Mouse (Mus musculus): ENCODE results near the gene Acsl1.

The Acsl1 gene

DNA sequence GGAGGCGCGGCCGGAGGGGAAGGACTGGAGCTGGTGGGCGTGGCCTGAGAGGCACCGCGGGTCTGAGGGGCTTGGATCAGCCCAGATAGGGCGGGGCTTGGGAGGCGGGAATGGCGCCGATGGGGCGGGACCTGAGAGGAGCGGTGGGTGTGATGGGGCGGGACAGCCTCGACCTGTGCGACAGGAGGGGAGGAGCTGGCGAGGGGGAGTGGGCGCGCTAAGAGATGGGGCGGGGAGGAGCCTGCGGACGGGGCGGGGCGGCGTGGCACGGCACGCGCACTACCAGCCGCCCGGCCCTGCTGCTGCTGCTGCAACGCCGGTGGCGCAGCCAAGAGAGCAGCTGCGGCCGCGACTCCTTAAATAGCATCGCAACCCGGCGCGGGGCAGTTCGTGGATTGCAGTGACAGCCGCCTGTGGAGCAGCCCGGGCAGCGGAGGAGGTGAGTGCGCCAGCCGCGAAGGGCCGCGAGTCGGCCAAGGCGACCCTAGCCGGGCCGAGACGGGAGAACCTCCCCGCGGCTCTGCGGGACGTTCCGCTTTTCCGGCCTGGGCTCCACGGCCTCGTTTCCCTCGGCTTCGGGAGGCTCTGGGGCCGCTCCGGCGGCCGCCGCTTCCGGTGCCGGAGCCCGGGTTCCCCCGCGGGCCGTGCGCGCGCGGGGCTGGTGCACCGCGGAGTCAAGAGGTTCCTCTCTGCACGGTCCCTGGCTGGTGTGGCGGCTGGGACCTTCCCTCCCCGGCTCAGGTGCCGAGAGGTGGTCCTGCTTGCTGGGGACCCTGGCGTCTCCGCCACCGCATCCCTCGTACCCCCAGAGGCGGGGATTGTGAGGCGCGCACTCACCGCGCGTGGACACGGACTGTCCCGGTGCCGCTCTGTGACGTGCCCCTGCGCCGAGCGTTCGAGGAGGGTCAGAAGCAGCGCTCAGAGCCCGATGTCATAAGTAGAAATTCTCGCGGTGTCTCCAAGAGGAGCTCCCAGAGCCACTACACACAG lies at the start of gene Acsl1:
Gene Acsl1 (plus strand): TSS at position 246 of the 990 bp plus-strand sequence.
- DNase-seq (ENCODE audit: low spot score in 2 of 2), result peak; percentile 96 to 97

DNA sequence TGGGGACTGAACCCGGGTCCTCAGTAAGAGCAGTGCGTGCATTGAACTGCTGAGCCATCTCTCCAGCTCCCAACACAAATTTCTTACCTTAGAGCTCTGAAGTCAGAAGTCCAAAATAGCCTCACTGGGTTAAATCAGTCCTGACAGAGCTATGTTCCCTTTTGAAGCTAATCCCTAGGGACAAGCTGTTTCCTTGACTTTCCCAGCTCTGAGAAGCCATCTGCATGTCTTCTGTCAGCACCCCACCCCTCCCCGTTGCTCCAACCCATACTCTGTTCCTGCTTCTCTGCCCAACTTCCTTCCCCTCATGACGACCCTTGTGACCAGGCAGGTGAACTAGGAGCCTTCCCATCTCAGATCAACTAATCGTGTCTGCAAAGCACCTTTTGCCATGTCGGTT lies 49.3 kb upstream of the Acsl1 start:
- DNase-seq (ENCODE audit: low spot score in 2 of 2), result no peak

DNA sequence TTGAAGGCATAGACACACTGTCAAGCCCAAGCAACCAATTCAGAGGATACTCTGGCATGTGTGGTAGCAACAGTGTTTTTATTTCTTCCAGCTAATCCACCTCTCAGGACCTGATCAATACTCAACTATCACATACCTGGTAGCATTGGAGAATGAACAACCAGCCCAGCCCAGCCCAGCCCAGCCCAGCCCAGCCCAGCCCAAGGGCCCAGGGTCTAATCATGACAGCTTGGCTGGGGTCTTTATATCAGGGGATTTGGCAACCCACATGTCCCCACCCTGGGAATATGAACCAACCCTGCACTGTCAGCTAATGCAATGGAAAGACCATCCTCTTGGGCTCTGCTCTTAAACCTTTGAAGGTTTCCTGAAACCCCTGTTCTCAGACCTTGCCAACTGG lies 42.9 kb upstream of the Acsl1 start:
- DNase-seq (ENCODE audit: low spot score in 2 of 2), result no peak

DNA sequence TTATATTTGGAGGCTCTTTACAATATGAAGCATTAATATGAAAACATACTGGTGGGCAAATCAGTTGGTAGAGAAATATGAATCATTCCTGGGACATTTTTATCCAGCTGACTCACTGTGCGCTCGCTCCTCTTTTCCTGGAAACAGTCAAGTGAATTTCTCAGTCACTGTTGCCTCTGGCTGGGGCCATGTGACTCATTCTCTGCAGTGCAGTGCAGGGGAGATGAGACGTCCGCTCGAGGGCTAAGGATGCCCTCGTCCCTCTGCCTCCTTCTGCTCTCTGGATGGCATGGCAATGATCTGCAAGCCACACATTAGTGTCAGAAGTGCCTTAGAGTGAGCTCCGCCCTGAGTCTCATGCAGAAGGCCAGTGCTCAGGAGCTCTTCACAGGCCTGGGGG lies 41.0 kb upstream of the Acsl1 start:
- peak; percentile 30 to 37 for DNase-seq (ENCODE audit: low spot score in 2 of 2)

DNA sequence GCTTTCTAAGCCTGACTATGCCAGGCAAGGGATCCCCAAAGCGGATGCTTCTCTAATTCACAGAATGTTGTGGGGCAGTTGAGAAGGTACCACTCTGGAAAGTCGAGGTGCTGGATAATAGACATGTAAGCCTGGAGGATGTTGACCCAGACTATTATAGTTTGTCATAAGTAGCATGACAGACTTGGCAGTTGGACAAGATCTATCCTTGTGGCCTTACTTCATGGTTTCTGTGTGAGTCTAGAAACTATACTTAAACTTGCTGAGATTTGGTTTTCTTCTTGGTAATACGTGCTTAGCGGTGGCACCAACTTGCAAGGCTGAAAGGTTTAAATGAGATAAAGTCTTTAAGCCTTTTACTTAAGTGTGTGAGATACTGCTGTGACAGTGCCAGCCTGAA lies 38.9 kb upstream of the Acsl1 start:
- no peak for DNase-seq (ENCODE audit: low spot score in 2 of 2)

DNA sequence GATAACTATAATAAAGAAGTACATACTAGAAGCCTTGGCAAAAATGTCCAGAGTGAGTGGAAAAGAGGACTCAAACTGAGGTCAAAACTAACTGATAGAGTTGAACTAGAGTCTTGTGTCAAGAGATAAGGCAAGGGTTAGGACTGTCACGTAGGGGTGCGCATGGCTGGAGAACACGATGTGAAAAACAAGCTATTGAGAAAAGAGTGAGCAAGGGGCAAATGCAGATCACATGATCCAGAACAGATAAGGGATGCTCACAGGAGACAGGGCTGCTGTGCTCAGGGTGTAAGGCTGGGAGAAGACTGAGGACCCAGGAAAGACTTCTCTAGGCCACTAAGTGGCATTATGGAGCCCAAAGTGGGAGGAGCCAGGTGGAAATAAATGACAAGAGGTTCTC lies 38.3 kb upstream of the Acsl1 start:
- DNase-seq (ENCODE audit: low spot score in 2 of 2), result no peak

DNA sequence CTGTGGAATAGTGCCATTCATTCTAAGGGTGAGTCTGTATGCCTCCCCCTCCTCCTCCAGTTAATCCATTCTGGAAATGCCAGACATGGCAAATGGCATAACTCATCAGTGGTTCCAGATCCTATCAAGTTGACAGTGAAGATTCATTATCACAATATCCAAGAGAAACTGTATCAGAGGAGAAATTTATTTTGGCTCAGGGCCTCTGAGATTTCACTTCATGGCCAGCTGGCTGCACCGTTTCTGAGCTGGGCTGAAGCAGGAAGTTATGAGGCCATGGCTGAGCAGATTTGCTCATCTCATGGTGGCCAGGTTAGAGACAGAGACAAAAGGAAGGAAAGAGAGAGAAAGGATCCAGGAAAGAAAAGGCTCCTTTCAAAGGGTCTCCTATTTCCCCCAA lies 37.2 kb upstream of the Acsl1 start:
- no peak for DNase-seq (ENCODE audit: low spot score in 2 of 2)

DNA sequence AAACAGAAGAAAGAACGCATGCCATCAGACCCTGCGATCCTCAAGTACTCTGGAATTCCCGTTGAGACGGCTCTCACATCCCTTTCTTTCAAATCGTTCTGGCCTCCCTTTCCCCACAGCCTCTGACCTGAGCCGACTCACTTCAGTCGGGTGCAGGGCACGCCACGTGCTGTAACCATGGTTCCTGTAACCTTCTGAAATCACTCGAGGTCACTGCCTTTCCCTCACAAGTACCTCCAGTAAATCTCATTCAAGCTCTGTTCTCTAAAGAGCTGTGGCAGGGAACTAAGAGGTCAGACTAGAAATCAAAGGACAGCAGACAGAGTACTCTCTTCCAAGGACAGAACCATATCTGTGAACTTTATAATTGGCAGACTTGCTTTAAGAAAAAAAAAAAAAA lies 32.3 kb upstream of the Acsl1 start:
- no peak for DNase-seq (ENCODE audit: low spot score in 2 of 2)

DNA sequence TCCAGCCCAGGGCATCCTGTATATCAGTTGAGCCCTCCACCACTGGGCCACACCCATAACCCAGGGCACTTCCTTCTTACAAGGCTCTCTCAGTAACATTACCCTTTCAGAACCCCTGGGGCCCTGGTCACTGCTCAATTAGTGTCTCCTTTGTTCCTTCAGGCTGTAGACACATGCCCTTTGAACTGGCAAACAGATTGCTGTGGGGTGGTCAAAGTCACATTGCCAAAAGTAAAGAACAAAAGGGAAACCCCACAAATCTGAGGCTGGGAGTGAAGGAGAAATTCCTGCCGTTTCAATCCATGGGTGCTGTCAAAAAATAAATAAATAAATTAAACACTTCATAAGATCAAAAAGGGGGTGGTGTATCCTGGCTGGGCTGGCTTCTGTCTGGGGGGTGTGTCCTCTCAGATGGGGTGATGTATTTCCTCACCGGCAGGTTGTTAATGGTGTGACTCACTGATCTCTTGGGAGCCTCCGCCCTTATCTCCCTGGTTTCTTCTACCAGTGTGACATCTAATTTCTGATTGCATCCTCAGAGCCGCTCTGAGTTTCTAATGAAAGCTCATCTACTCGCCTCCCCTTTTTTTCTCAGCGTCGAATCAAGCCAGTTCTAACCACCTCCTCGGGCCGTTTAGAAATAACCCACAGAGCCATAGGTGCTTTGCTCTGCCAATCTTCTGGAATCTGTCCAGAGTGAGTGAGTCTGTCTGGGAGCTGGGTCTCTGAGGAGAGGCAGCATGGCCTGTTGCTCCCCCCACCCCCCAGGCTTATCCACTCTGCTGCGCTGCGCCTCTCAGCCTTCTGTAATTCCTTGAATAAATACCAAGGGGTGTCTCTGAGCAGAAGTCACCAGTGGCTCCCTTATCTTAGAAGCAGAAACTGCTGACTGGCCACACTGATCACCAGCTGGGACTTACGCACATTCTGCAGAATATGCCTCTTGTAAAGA lies 24.6 kb upstream of the Acsl1 start:
- DNase-seq (ENCODE audit: low spot score in 2 of 2), result no peak

DNA sequence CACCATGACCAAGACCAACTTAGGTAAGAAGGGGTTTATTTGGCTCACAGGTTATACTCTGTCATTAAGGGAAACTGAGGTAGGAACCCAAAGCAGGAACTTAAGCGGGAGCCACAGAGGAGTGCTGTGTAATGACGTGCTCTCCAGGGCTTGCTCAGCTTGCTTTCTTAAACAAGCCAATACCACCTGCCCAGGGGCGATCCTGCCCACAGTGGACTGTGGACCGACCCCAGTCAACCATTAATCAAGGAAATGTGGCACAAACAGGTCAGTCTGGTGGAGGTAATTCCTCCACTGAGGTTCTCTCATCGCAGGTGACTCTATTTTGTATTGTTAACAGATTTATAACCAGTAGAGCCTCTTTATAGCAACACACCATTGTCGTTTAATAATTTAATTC lies 23.5 kb upstream of the Acsl1 start:
- DNase-seq (ENCODE audit: low spot score in 2 of 2), result no peak

DNA sequence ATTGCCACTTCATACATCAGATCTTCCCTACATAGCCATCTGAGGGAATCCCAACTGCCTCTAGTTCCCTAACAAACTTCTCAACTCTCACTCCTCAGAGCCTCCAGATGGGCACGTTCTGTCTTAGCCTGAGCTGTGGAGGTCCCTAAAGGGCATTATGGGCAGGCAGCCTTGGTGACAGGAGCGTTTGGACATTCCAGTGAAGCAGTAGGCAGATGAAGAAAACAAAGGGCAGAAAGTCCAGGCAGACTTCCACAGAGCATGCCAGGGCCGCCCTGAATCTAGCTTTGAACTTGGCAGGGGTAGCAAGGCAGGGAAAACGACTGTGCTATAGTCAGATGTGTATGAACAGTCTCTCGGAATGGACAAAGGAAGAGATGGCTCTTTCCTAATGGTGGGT lies 22.2 kb upstream of the Acsl1 start:
- DNase-seq (ENCODE audit: low spot score in 2 of 2), result no peak

DNA sequence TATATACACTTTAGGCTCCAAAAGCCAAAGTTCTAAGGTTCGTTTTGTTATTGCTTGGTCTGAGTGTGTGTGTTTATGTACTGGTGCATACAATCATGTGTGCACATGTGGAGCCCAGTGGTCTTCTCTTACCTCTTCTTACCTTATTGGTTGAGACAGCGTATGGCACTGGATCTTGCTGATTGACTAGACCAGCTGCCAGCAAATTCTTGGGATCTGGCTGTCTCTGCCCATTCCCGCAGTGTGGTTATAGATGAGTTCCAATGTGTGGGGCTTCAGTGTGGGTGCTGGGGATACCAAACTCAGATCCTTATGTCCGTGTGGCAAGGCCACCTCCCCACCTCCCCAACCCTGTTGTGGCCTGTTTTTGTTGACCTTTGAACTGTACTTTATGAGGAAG lies 21.8 kb upstream of the Acsl1 start:
- no peak for DNase-seq (ENCODE audit: low spot score in 2 of 2)

DNA sequence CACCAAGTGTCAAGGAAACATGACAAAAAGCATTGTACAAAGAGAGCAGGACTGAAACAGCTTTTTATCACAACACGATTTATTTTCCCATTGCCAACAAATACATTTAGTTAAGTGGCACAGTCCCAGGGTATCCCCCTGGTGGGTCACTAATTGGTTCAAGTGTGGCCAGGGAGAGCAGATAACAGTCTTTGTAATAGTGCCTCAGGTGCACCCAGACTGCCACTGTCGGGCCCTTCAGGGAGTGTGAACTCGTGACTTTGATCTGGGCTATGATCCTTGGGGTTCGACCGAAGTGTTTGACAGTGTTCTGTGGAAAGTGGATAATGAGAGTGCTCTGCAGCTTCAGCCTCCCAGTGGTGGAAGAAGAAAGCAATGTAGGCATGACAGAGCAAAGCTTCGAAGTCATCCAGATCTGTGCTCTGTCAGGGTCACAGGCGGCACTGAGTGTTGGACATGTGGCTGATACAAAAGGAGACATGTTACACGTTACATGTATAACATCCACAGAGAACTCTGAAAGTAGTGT lies 21.1 kb upstream of the Acsl1 start:
- DNase-seq (ENCODE audit: low spot score in 2 of 2), result no peak

DNA sequence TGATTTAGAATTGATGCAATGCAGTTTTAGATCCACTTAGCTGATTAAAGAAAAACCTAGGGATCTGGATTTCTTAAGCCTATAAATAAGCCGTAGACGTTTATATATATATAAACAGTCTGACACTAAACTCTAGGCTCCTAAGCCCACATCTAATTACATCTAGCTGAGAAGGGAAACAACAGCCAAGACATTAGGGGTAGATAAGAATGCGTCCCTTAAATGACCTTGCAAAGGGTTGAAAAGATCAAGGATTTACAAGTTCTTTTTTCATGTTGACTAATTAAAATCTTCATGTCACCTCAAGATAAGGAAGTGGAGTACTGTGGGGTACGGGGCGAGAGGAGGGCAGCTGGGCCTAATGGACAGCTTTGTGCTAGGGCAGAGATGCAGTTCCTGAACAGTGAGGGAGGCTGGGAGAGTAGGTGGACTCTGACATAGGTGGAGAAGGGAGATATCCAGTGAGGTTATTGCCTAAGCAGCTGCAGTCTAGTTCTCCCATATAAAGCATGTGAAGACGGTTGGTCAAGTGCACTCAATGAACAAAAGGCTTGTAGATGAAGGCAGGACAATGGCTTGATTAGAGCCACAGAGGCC lies 12.5 kb upstream of the Acsl1 start:
- no peak for DNase-seq (ENCODE audit: low spot score in 2 of 2)

DNA sequence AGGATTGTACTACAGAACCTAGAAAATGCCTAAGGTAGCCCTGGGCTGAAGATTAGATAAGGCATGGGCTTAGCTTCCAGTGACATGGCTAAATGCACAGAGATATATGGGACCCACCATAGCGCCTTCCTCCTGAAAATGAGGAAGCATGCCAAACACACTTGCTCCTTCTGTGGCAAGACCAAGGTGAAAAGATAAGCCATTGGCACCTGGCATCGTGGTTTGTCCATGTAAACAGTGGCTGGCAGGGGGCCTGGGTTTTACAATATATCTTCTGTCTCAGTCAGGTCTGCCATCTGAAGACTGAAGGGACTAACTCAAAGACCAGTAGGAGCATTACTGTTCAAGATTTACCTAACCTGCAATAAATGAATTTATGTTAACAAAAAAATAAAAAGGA lies 2.4 kb upstream of the Acsl1 start:
- DNase-seq (ENCODE audit: low spot score in 2 of 2), result no peak

DNA sequence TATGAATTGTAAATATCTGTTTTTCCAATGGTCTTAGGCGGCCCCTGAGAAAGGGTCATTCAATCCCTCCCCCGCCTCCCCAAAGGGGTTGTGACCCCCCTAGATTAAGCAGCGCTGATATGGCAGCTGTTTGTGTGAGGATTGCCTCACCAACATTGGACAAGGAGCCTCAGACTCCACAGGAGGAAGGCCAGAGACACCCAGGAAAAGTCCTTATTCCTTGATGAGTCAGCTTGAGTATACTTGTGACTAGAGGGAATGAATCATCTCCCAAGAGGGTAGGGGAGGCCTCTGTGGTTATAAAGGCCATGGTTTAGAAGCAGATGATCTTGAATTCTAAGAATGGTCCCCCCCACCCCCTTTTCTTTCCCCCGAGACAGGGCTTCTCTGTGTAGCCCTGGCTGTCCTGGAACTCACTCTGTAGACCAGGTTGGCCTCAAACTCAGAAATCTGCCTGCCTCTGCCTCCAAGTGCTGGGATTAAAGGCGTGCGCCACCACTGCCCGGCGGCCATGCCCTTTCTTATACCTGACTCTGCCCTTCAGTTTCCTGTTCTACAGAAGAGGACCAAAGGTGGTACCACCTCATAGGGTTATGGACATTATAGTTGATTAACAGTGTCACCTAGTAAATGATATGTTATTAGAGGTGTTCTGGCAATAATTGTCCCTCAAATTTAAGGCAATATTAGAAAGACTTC lies 1.6 kb upstream of the Acsl1 start:
- no peak for DNase-seq (ENCODE audit: low spot score in 2 of 2)

DNA sequence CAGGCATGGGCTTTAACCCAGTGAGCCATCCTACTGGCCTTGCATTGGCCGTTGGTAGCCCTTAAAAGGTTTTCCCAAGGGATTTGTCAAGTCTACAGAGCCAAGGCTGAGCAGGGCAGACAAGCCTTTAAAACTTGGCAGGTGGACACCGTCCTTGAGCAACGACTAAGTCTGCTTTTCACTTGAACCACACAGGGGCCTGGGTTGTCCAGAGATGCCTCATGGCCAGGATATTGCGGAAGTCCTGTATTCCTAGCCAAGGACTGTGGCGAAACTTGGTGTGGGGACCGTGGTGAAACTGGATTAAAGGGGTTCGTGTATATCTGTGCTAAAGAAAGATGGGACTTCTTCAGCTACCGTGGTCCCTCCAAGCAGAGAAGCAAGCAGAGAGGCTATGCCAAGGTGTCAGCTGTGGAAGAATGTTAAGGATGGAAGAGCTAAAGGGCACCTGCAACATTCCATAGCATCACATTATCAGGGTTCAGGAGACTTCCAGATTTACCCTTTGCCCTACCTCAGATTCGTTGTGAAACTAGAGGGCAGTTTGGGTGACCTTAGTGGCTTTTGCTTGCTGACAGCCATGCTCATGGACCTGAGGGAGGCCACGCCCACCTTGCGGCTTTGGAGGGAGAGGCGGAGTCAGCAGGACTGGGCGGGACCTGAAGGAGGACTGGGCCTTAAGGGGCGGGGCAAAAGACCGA lies 596 bp upstream of the Acsl1 start:
- DNase-seq (ENCODE audit: low spot score in 2 of 2), result no peak

DNA sequence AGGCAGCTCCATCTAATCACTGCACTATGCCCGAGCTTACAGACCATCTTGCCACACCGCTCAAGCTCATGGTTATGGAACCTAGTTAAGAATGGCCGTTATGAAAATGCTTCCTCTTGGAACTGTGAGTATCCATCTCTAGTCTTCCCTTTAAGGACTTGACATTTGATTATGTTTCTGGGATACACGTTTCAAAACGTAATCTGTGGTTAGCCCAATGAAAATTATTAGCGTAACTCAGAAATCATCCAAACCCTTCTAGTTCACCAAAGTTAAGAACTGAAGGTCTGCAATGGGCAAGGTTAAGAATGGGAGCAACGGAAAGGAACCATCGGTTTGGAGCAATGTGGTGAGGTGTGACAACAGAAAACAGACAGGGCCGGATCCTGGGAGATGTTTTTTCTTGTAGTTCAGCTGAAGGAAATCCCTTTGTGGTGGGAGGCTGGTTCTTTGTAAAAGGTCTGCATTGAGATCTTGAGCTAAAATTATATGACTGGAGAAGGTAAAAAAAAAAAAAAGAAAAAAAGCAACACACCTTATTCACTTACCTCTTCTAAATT lies 1.2 kb downstream of the Acsl1 start:
- no peak for DNase-seq (ENCODE audit: low spot score in 2 of 2)

DNA sequence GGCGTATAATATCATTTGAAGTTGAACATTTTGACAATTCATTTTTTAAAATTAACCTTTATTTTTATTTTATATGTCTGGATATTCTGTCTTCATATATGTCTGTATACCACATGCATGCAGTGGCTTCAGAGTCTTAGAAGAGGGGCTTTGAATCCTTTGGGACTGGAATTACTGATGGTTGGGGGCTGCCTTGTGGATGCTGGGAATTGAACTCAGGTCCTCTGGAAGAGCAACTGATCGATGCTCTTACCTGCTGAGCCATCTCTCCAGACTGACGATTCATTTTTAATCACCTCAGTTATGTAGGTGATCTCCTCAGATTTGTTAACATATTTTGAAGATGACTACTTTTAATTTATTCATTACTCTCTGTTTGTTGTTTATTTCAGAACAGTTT lies 3.3 kb downstream of the Acsl1 start:
- DNase-seq (ENCODE audit: low spot score in 2 of 2), result no peak

DNA sequence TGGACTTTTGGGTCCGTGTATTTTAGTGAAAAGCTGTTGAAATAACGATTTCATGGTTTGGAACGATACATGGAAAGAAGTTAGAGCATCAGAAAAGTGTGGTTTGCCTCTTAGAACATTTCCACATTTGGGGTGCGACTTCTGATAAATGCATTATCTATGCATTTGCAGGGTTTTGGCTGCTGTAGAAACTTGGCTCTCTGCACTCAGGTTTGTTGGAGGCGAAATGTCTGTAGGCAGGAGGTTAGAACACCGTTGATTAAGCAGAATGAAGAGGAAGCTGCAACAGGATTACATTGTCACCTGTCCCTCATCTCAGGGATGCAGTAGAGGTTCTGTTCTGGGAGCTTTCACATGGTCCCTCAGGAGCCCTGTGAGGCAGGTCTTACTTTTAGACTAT lies 3.8 kb downstream of the Acsl1 start:
- DNase-seq (ENCODE audit: low spot score in 2 of 2), result no peak
